Mouse (Mus musculus) stomach, postnatal 0 days (tissue): ENCODE measurements around the gene Dbh. TPM values are rescaled to one million over a fixed set of nuclear protein-coding genes. Genes with fewer than 3 reads are reported as not detected.
A peak's percentile ranks its signal among the peaks of the same experiment; 100 is the strongest.

Experiments used
- ATAC-seq: fragments of 200-750 bp; cut with Nextera tagmentation; 2 replicates; pipeline ENCODE4 v1.8.0; 2017; ENCODE audit not compliant: low FRiP score, low TSS enrichment
- DNase-seq: peaks from one replicate; pipeline ENCODE4 v3.0.0-alpha.2; 2016; ENCODE audit warnings: low spot score
- H3K27ac ChIP-seq: fragments of 300-500 bp; sonication (generic); replicated peaks from 2 replicates; pipeline ENCODE4 v1.5.1; 2014; ENCODE audit warnings: mild to moderate bottlenecking, control low read depth
- H3K27me3 ChIP-seq: fragments of 300-500 bp; sonication (generic); 2 replicates; pipeline ENCODE4 v1.6.1; 2014; ENCODE audit warnings: low read length; ENCODE audit not compliant: control insufficient read depth, insufficient read depth
- H3K36me3 ChIP-seq: fragments of 300-500 bp; sonication (generic); 2 replicates; pipeline ENCODE4 v1.6.1; 2014; ENCODE audit warnings: low read length, mixed read lengths; ENCODE audit not compliant: control insufficient read depth, insufficient read depth
- H3K4me1 ChIP-seq: fragments of 300-500 bp; sonication (generic); replicated peaks from 2 replicates; pipeline ENCODE4 v1.6.1; 2014; ENCODE audit warnings: antibody characterized with exemption; ENCODE audit not compliant: control insufficient read depth, insufficient read depth
- H3K4me2 ChIP-seq: fragments of 300-500 bp; sonication (generic); replicated peaks from 2 replicates; pipeline ENCODE4 v1.6.1; 2014; ENCODE audit warnings: low read depth, mild to moderate bottlenecking, control low read depth, moderate library complexity
- H3K4me3 ChIP-seq: fragments of 300-500 bp; sonication (generic); 2 replicates; pipeline ENCODE4 v1.5.1; 2014; ENCODE audit warnings: low read depth, low read length, control low read depth
- H3K9ac ChIP-seq: fragments of 300-500 bp; sonication (generic); 2 replicates; pipeline ENCODE4 v1.6.1; 2014; ENCODE audit warnings: mild to moderate bottlenecking, low read length, control low read depth, mixed read lengths
- H3K9me3 ChIP-seq: fragments of 300-500 bp; sonication (generic); 2 replicates; pipeline ENCODE4 v1.6.1; 2016; ENCODE audit warnings: low read length; ENCODE audit not compliant: control insufficient read depth
- CTCF ChIP-seq: IDR thresholded peaks from 2 replicates; pipeline ENCODE4 v1.5.1; 2016; ENCODE audit warnings: antibody characterized with exemption, low read depth, mild to moderate bottlenecking, moderate library complexity
- EP300 ChIP-seq: optimal IDR thresholded peaks from 2 replicates; pipeline ENCODE3; 2016; ENCODE audit warnings: antibody characterized with exemption
- WGBS: fragments of 180-500 bp; shearing (Covaris S2); extraction: QIAGEN DNeasy Blood & Tissue Kit; methylation state at CpG from one replicate; pipeline ENCODE4 v1.1.7; 2014; 5-methylcytosine and 5-hydroxymethylcytosine counted together
- polyA plus RNA-seq: library from polyadenylated mRNA; unstranded; fragments of >200 nt; fragmentation: Nextera tagmentation; extraction: Ambion mirVana; gene quantifications from 2 replicates; pipeline ENCODE4 v1.2.1, GENCODE M21; 2015

Dbh gene
- polyA plus RNA-seq, 1 experiment from 2014 or later: 0.13 TPM

GRCm38 (mm10) chr2:27136789-27137188, 28.2 kb upstream of the Dbh start:
- no peak for TF ChIP-seq EP300
- no peak for TF ChIP-seq CTCF
- Histone ChIP-seq H3K4me2 (no peak overlapping the region), H3K4me3 (no peak overlapping the region), H3K4me1 (no peaks in the 10 kb centered on the region), H3K9ac (no peak overlapping the region), H3K9me3 (no peaks in the 10 kb centered on the region), H3K27me3 (no peaks in the 10 kb centered on the region), H3K27ac (no peak overlapping the region), H3K36me3 (no peaks in the 10 kb centered on the region)
- 69% methylated on average over 1 of the region's 1 CpGs for WGBS
- ATAC-seq (no peak), DNase-seq (no peak)

DNA sequence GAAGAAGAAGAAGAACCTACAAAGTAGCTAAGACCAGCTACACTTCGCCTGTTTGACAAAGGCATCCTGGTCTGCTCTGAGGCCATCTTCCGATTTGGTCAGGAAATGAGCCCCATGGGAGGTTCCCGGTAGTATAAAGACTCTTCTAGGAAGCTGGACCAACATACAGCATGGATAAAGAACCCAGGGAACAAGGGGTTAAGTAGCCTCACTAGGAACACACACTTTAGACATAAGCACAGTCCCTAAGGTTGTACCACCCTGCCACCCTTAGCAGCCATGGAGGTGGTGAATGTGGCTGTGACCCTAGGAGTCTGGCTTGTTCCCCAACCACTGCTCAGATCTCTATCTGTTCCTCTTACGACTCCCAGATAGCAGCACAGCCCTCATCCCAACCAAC, 26.7 kb upstream of the Dbh start:
- no peak for ATAC-seq

GRCm38 (mm10) chr2:27141950-27142693, 22.9 kb upstream of the Dbh start, which contains the start of gene Fam163b:
TSS of gene Fam163b (minus strand) at chr2:27142491.
- Histone ChIP-seq H3K9ac (no peak within 1 kb of the TSS), H3K4me3 (peak within 1 kb of the TSS; percentile 23), H3K4me1 (no peaks in the 10 kb centered on the region), H3K27ac (no peak within 1 kb of the TSS), H3K36me3 (no peaks in the 10 kb centered on the region), H3K4me2 (peak within 1 kb of the TSS; percentile 55), H3K27me3 (no peaks in the 10 kb centered on the region), H3K9me3 (no peaks in the 10 kb centered on the region)
- ATAC-seq: peak; percentile 51; the same call in 1 of the 2 replicates
- peak; percentile 52 for DNase-seq
- 3% methylated on average over 44 of the region's 62 CpGs for WGBS
- TF ChIP-seq EP300: no peak
- no peak for TF ChIP-seq CTCF

More for the DNA sequence above, 26.7 kb upstream of the Dbh start:
- Histone ChIP-seq H3K9me3 (no peaks in the 10 kb centered on the region), H3K27ac (no peak overlapping the region), H3K4me3 (no peak overlapping the region), H3K4me2 (no peak overlapping the region), H3K4me1 (no peaks in the 10 kb centered on the region), H3K9ac (no peak overlapping the region), H3K27me3 (no peaks in the 10 kb centered on the region), H3K36me3 (no peaks in the 10 kb centered on the region)
- 45% methylated on average over 4 of the region's 4 CpGs for WGBS
- TF ChIP-seq CTCF (no peak), EP300 (no peak)
- DNase-seq: no peak

- Histone ChIP-seq H3K27ac (no peak overlapping the region), H3K27me3 (no peaks in the 10 kb centered on the region), H3K9me3 (no peaks in the 10 kb centered on the region), H3K36me3 (no peaks in the 10 kb centered on the region), H3K4me2 (no peak overlapping the region), H3K4me3 (no peak overlapping the region), H3K9ac (no peak overlapping the region), H3K4me1 (no peaks in the 10 kb centered on the region)
- TF ChIP-seq CTCF (no peak), EP300 (no peak)
- 66% methylated on average over 2 of the region's 2 CpGs for WGBS
- ATAC-seq: no peak
- no peak for DNase-seq
These were observed 20.1 kb upstream of the Dbh start for GRCm38 (mm10) chr2:27144957-27145356.

DNA sequence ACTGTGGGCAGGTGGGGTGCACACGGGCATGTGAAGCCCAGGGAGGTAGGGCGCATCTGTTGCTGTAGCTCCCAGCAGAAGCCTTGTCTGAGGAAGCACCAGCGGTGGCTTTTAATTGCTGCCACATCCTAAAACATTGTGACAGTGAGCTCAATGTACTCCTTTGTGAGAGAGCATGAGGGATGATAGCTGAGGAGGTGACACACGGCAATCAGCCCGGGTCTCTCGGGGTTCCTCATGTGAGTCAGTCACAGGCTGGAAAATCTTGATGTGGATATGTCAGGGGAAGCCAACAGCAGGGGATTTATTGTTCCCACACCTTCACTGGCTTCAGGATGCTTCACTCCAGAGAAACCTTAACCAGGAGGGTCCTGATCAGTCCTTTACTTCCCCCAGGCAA, 18.2 kb upstream of the Dbh start:
- Histone ChIP-seq H3K27me3 (no peaks in the 10 kb centered on the region), H3K9me3 (no peaks in the 10 kb centered on the region), H3K9ac (no peak overlapping the region), H3K4me3 (no peak overlapping the region), H3K27ac (no peak overlapping the region), H3K4me2 (no peak overlapping the region), H3K36me3 (no peaks in the 10 kb centered on the region), H3K4me1 (no peaks in the 10 kb centered on the region)
- DNase-seq (no peak), ATAC-seq (no peak)
- 74% methylated on average over 6 of the region's 6 CpGs for WGBS
- TF ChIP-seq CTCF: no peak
- no peak for TF ChIP-seq EP300

GRCm38 (mm10) chr2:27149457-27149856, 15.6 kb upstream of the Dbh start:
- Histone ChIP-seq H3K27me3 (no peaks in the 10 kb centered on the region), H3K36me3 (no peaks in the 10 kb centered on the region), H3K27ac (no peak overlapping the region), H3K4me1 (no peaks in the 10 kb centered on the region), H3K4me2 (no peak overlapping the region), H3K9ac (no peak overlapping the region), H3K4me3 (no peak overlapping the region), H3K9me3 (no peaks in the 10 kb centered on the region)
- TF ChIP-seq EP300: no peak
- no peak for TF ChIP-seq CTCF
- DNase-seq: no peak
- no peak for ATAC-seq
- WGBS: 6% methylated on average over 2 of the region's 2 CpGs
